Mouse (Mus musculus): ENCODE measurements around the gene Atp6v0c. TPM values are rescaled to one million over a fixed set of nuclear protein-coding genes. Genes with fewer than 3 reads are reported as not detected.

The Atp6v0c gene
- total RNA-seq (2021), result 100 to 1,000 TPM; 241 to 249 TPM
- long read RNA-seq, experiment 1, transcript Atp6v0c-201 (3 exons, 1,183 nt), result major isoform, 403 of 410 reads
- long read RNA-seq, experiment 1, partial matches to known transcripts, result 3 of 410 reads
- long read RNA-seq, experiment 1, other reads (novel, unspliced or antisense), result 2 of 410 reads
- long read RNA-seq, experiment 2, transcript Atp6v0c-201 (3 exons, 1,183 nt), result major isoform, 296 of 302 reads
- long read RNA-seq, experiment 2, partial matches to known transcripts, result 1 of 302 reads
- long read RNA-seq, experiment 2, other reads (novel, unspliced or antisense), result 5 of 302 reads

GRCm38 (mm10) chr17:24169317-24170065 is at the start of gene Atp6v0c:
Gene Atp6v0c, minus strand, starts transcription at chr17:24169702.
- intact Hi-C loops (cut with DNase I), result loop anchor here (5.0 kb wide), 2 partner anchors 83 to 268 kb away; partner anchors contain the start of gene Ccnf
- DNase-seq, result peak; percentile 93 to 94

GRCm38 (mm10) chr17:24216836-24217235 is 47.3 kb upstream of the Atp6v0c start:
- intact Hi-C loops (cut with DNase I), result no loop called here
- no peak for DNase-seq

- intact Hi-C loops (cut with DNase I), result no loop called here
- no peak for DNase-seq
These were observed 43.7 kb upstream of the Atp6v0c start for GRCm38 (mm10) chr17:24213186-24213585.

- DNase-seq, result no peak
- intact Hi-C loops (cut with DNase I), result no loop called here
These were observed 43.0 kb upstream of the Atp6v0c start for GRCm38 (mm10) chr17:24212441-24213018.

- peak; percentile 24 to 44 for DNase-seq
- intact Hi-C loops (cut with DNase I), result no loop called here
These were observed 42.3 kb upstream of the Atp6v0c start for GRCm38 (mm10) chr17:24211631-24212440.

- intact Hi-C loops (cut with DNase I), result no loop called here
- DNase-seq, result no peak
These were observed 41.1 kb upstream of the Atp6v0c start for GRCm38 (mm10) chr17:24210591-24210990.

GRCm38 (mm10) chr17:24209916-24210240 is 40.4 kb upstream of the Atp6v0c start:
- intact Hi-C loops (cut with DNase I), result loop anchor here (5.0 kb wide), 1 partner anchor 42 kb away; the partner anchor contains the start of gene Ccnf
- DNase-seq, result no peak

- peak; percentile 50 to 64 for DNase-seq
- intact Hi-C loops (cut with DNase I), result loop anchor here (5.0 kb wide), 1 partner anchor 43 kb away; the partner anchor contains the start of gene Ccnf
These were observed 39.8 kb upstream of the Atp6v0c start, which contains the start of gene Ntn3 for GRCm38 (mm10) chr17:24209043-24209915. Gene Ntn3, minus strand, starts transcription at chr17:24209531.

- intact Hi-C loops (cut with DNase I), result loop anchor here (5.0 kb wide), 1 partner anchor 44 kb away; the partner anchor contains the start of gene Ccnf
- DNase-seq, result peak in 1 of 2 experiments; percentile 39
These were observed 39.1 kb upstream of the Atp6v0c start for GRCm38 (mm10) chr17:24208641-24209042.

GRCm38 (mm10) chr17:24207768-24208640 is 38.5 kb upstream of the Atp6v0c start:
- intact Hi-C loops (cut with DNase I), result loop anchor here (5.0 kb wide), 1 partner anchor 44 kb away; the partner anchor contains the start of gene Ccnf
- DNase-seq, result peak in 1 of 2 experiments; percentile 21

GRCm38 (mm10) chr17:24206451-24207351 is 37.2 kb upstream of the Atp6v0c start:
- intact Hi-C loops (cut with DNase I), result loop anchor here (5.0 kb wide), 1 partner anchor 46 kb away; the partner anchor contains the start of gene Ccnf

GRCm38 (mm10) chr17:24205908-24206361 is 36.4 kb upstream of the Atp6v0c start:
- DNase-seq, result peak in 1 of 2 experiments; percentile 57
- intact Hi-C loops (cut with DNase I), result loop anchor here (5.0 kb wide), 1 partner anchor 46 kb away; the partner anchor contains the start of gene Ccnf

More at GRCm38 (mm10) chr17:24206451-24207351, 37.2 kb upstream of the Atp6v0c start:
- DNase-seq, result peak; percentile 41 to 56

- intact Hi-C loops (cut with DNase I), result loop anchor here (5.0 kb wide), 1 partner anchor 47 kb away; the partner anchor contains the start of gene Ccnf
- DNase-seq, result peak; percentile 95 to 97
These were observed 35.9 kb upstream of the Atp6v0c start, which contains the start of gene Tbc1d24 for GRCm38 (mm10) chr17:24205284-24205888. Gene Tbc1d24, minus strand, starts transcription at chr17:24205562.

GRCm38 (mm10) chr17:24204846-24205245 is 35.3 kb upstream of the Atp6v0c start:
- intact Hi-C loops (cut with DNase I), result loop anchor here (5.0 kb wide), 1 partner anchor 47 kb away; the partner anchor contains the start of gene Ccnf
- DNase-seq, result no peak

- DNase-seq, result no peak
- intact Hi-C loops (cut with DNase I), result no loop called here
These were observed 34.4 kb upstream of the Atp6v0c start for GRCm38 (mm10) chr17:24203611-24204534.

All from heart, postnatal 14 days (tissue).